8 mouse cellular contexts compared by ENCODE assay signal in genomic region chr6:83442639-83443038, GRCm38 (mm10). TPM values are rescaled to one million over a fixed set of nuclear protein-coding genes. Genes with fewer than 3 reads are reported as not detected.
DNase-seq lines count a peak whose midpoint lies in the region; ATAC-seq and TF ChIP-seq lines count a peak whose summit lies in the region.

No protein-coding gene starts in this region.

- peak overlapping the region; percentile 78 for H3K4me3 ChIP-seq in embryonic facial prominence, embryonic 10.5 days
- H3K4me3 ChIP-seq in intestine, postnatal 0 days (ENCODE audit: low read depth, low read length), result peak overlapping the region; percentile 84; the same call in 1 of the 2 replicates
- peak overlapping the region; percentile 92 for H3K4me3 ChIP-seq in olfactory bulb, adult 2 months (ENCODE audit: insufficient read depth, low read depth, low read length)

- no peak for TF ChIP-seq CTCF in intestine, postnatal 0 days (IDR thresholded peaks at IDR 0.05; ENCODE audit: low read depth)
- no peak for TF ChIP-seq CTCF in olfactory bulb, adult 2 months (IDR thresholded peaks at IDR 0.05; ENCODE audit: insufficient read depth, low read depth, low read length)

- no peak for TF ChIP-seq POLR2A in olfactory bulb, adult 2 months (IDR thresholded peaks at IDR 0.05; ENCODE audit: insufficient read depth, low read depth, low read length)

- H3K27me3 ChIP-seq in embryonic facial prominence, embryonic 10.5 days (replicated peaks; ENCODE audit: low read depth, poor library complexity, severe bottlenecking), result no peaks in the 10 kb centered on the region
- no peaks in the 10 kb centered on the region for H3K27me3 ChIP-seq in intestine, postnatal 0 days (replicated peaks; ENCODE audit: control insufficient read depth, insufficient read depth, low read length)

- peak overlapping the region; percentile 75 for H3K4me2 ChIP-seq in intestine, postnatal 0 days (replicated peaks; ENCODE audit: low read depth)

- no peak overlapping the region for H3K9ac ChIP-seq in intestine, postnatal 0 days (ENCODE audit: low read depth, low read length)

- DNase-seq in heart, adult 11 months, result peak; percentile 92
- DNase-seq in heart, adult 8-10 months (ENCODE audit: low spot score), result no peak
- peak; percentile 54 for DNase-seq in 416B (ENCODE audit: low read depth)
- no peak for DNase-seq in embryonic facial prominence, embryonic 10.5 days (ENCODE audit: low spot score)
- DNase-seq in ovary, adult 18-20 months (ENCODE audit: low spot score), result no peak

- peaks cover 69% of the 10 kb centered on the region for H3K36me3 ChIP-seq in embryonic facial prominence, embryonic 10.5 days (replicated peaks)
- H3K36me3 ChIP-seq in intestine, postnatal 0 days (ENCODE audit: control insufficient read depth, insufficient read depth), result peaks cover 9% of the 10 kb centered on the region

- no peaks in the 10 kb centered on the region for H3K9me3 ChIP-seq in embryonic facial prominence, embryonic 10.5 days
- no peaks in the 10 kb centered on the region for H3K9me3 ChIP-seq in intestine, postnatal 0 days (ENCODE audit: control insufficient read depth)

- WGBS in embryonic facial prominence, embryonic 10.5 days, result 46% methylated on average over 3 of the region's 3 CpGs
- WGBS in intestine, postnatal 0 days, result 24% methylated on average over 3 of the region's 3 CpGs
- 25% methylated on average over 3 of the region's 3 CpGs for WGBS in olfactory bulb, adult 2 months

- peaks cover 98% of the 10 kb centered on the region for H3K4me1 ChIP-seq in embryonic facial prominence, embryonic 10.5 days
- peaks cover 52% of the 10 kb centered on the region for H3K4me1 ChIP-seq in intestine, postnatal 0 days (replicated peaks; ENCODE audit: control insufficient read depth, insufficient read depth, low read length)
- peaks cover 39% of the 10 kb centered on the region for H3K4me1 ChIP-seq in olfactory bulb, adult 2 months (ENCODE audit: control insufficient read depth, insufficient read depth, low read length)

- no peak for ATAC-seq in intestine, postnatal 0 days
- ATAC-seq in granulocyte monocyte progenitor cell, adult 5-6 weeks (replicated peaks; ENCODE audit: poor library complexity, severe bottlenecking), result no peak

- H3K27ac ChIP-seq in embryonic facial prominence, embryonic 10.5 days (replicated peaks), result peak overlapping the region; percentile 10; the same call in 1 of the 2 replicates
- peak overlapping the region; percentile 92 for H3K27ac ChIP-seq in intestine, postnatal 0 days (ENCODE audit: low read depth, low read length)
- peak overlapping the region; percentile 9; the same call in 1 of the 2 replicates for H3K27ac ChIP-seq in olfactory bulb, adult 2 months (ENCODE audit: insufficient read depth, low read depth, low read length)

RNA-seq across cellular contexts. Expression of gene Tet3, which starts 16.2 kb away (rescaled TPM):
- 10 to 100 TPM; 15.5 to 19.8 (median 17.2) TPM for total RNA-seq in heart, adult 8-10 months (2022)
- polyA plus RNA-seq in embryonic facial prominence, embryonic 10.5 days (2016; fragmentation: Nextera tagmentation; extraction: Ambion mirVana), result 45.1 and 50.0 TPM in 2 replicates
- 28.1 and 34.3 TPM in 2 replicates for polyA plus RNA-seq in intestine, postnatal 0 days (2015; fragmentation: Nextera tagmentation; extraction: Ambion mirVana)
- polyA plus RNA-seq in olfactory bulb, adult 2 months (2012; ENCODE audit: insufficient read depth, insufficient read length, low replicate concordance, missing spikeins), result 65.6 and 107 TPM in 2 replicates
- 35.6 and 46.9 TPM in 2 replicates for total RNA-seq in granulocyte monocyte progenitor cell, adult 5-6 weeks (2014; fragmentation: Nextera tagmentation)
- total RNA-seq in granulocyte monocyte progenitor cell, adult 5-6 weeks (2017), result 13.4 and 17.5 TPM in 2 replicates

Comparison
In these comparisons a context has a peak if more than half of its experiments do, and no peak if none do; other contexts are left out.
1. DNase-seq: peak in heart, adult 11 months (single experiment) and 416B (single experiment); none in heart, adult 8-10 months (single experiment), embryonic facial prominence, embryonic 10.5 days (single experiment) and ovary, adult 18-20 months (single experiment).
2. H3K27ac ChIP-seq: peak in every context shown above with its lines; median percentile 92 in intestine, postnatal 0 days; 10 in embryonic facial prominence, embryonic 10.5 days; 9 in olfactory bulb, adult 2 months.
3. Peak in every context shown above with its lines, with median percentiles within 50 percentile points of each other: H3K4me3 ChIP-seq.